Mouse (Mus musculus): ENCODE results near the gene Ccdc91. TPM values are rescaled to one million over a fixed set of nuclear protein-coding genes. Genes with fewer than 3 reads are reported as not detected.

Gene Ccdc91
- polyA plus RNA-seq, 1 experiment from 2014 or later, result 34.5 TPM

DNA sequence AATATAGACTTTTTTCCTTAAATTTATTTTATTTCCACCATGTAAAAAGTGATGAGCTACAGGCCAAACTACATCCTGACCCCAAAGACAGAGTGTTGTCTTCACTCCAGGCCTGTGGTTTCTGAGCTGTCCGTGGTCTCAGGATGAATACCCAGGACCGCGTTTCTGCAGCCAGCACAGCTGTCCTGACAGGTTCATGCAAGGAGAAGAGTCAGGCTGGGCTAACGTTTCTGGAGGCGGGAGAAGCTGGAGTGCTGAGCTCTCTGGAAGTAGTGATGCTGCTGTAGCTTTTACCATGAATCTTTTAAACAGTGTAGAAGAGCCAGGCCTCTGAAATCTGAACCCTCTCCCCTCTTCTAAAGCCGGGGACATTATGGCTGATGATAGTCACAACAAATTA is 80.0 kb downstream of the Ccdc91 start:
- ATAC-seq, result no peak
- WGBS, result 80% methylated on average over 6 of the region's 6 CpGs
- H3K27ac ChIP-seq (ENCODE audit: low read length), result no peak overlapping the region

GRCm38 (mm10) chr6:147559316-147559715 is 83.7 kb downstream of the Ccdc91 start:
- Histone ChIP-seq H3K9ac (replicated peaks; ENCODE audit: low read depth, low read length) (no peak overlapping the region), H3K9me3 (ENCODE audit: control insufficient read depth, low read length) (no peaks in the 10 kb centered on the region), H3K27me3 (replicated peaks; ENCODE audit: control insufficient read depth, insufficient read depth, low read length) (no peaks in the 10 kb centered on the region), H3K36me3 (ENCODE audit: control insufficient read depth, insufficient read depth) (no peaks in the 10 kb centered on the region), H3K4me3 (replicated peaks; ENCODE audit: low read length) (no peak overlapping the region), H3K4me2 (ENCODE audit: low read length) (no peak overlapping the region), H3K4me1 (replicated peaks; ENCODE audit: control insufficient read depth, insufficient read depth, low read length) (no peaks in the 10 kb centered on the region), H3K27ac (ENCODE audit: low read length) (no peak overlapping the region)
- WGBS, result 74% methylated on average over 3 of the region's 3 CpGs
- no peak for ATAC-seq

More for the DNA sequence above, 80.0 kb downstream of the Ccdc91 start:
- Histone ChIP-seq H3K9ac (replicated peaks; ENCODE audit: low read depth, low read length) (no peak overlapping the region), H3K4me3 (replicated peaks; ENCODE audit: low read length) (no peak overlapping the region), H3K27me3 (replicated peaks; ENCODE audit: control insufficient read depth, insufficient read depth, low read length) (no peaks in the 10 kb centered on the region), H3K36me3 (ENCODE audit: control insufficient read depth, insufficient read depth) (no peaks in the 10 kb centered on the region), H3K9me3 (ENCODE audit: control insufficient read depth, low read length) (no peaks in the 10 kb centered on the region), H3K4me1 (replicated peaks; ENCODE audit: control insufficient read depth, insufficient read depth, low read length) (no peaks in the 10 kb centered on the region), H3K4me2 (ENCODE audit: low read length) (no peak overlapping the region)

DNA sequence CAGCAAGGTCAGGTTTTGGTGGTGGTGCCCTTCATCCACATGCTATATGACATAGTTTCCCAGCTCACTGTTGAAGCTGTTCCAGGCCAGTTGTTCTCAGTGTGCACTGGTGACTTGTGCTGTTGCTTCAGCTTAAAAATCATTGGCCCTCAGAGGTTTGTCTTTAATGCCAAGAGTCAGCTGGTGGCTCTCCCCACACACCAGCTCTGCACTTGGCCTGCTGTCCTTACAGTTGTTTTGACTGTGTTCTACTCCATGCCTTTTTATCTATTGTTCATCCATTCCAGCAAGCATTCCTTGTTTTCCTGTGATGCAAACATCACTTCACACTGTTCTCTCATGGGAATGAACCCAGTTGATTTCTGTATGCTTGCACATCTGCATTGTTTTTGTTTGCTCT is 84.8 kb downstream of the Ccdc91 start:
- H3K4me3 ChIP-seq (replicated peaks; ENCODE audit: low read length), result no peak overlapping the region
- ATAC-seq, result no peak
- H3K36me3 ChIP-seq (ENCODE audit: control insufficient read depth, insufficient read depth), result no peaks in the 10 kb centered on the region
- H3K4me2 ChIP-seq (ENCODE audit: low read length), result no peak overlapping the region
- no peaks in the 10 kb centered on the region for H3K4me1 ChIP-seq (replicated peaks; ENCODE audit: control insufficient read depth, insufficient read depth, low read length)
- H3K27ac ChIP-seq (ENCODE audit: low read length), result no peak overlapping the region
- H3K9me3 ChIP-seq (ENCODE audit: control insufficient read depth, low read length), result no peaks in the 10 kb centered on the region
- H3K27me3 ChIP-seq (replicated peaks; ENCODE audit: control insufficient read depth, insufficient read depth, low read length), result no peaks in the 10 kb centered on the region
- H3K9ac ChIP-seq (replicated peaks; ENCODE audit: low read depth, low read length), result no peak overlapping the region

DNA sequence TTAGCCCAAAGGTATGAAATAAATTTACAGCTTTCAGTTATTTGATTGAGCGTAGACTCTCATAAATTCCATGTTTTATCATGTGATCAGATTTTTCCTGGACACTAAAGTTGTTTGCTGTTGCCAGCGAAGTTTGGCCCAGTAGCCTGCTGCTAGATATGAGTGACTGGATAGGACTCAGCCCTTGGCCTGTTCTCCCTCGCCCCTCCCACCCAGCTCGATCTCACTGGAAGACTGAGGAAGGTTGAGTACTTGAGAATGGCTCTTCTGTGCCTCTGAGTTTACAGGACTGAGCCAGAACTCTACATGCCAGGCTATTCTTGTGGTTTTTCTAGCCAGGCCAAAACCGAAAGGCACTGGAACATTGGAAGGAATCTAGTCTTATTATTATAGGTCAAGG is 93.6 kb downstream of the Ccdc91 start:
- Histone ChIP-seq H3K4me2 (ENCODE audit: low read length) (no peak overlapping the region), H3K27ac (ENCODE audit: low read length) (no peak overlapping the region), H3K9ac (replicated peaks; ENCODE audit: low read depth, low read length) (no peak overlapping the region), H3K27me3 (replicated peaks; ENCODE audit: control insufficient read depth, insufficient read depth, low read length) (no peaks in the 10 kb centered on the region), H3K4me1 (replicated peaks; ENCODE audit: control insufficient read depth, insufficient read depth, low read length) (no peaks in the 10 kb centered on the region), H3K36me3 (ENCODE audit: control insufficient read depth, insufficient read depth) (no peaks in the 10 kb centered on the region), H3K9me3 (ENCODE audit: control insufficient read depth, low read length) (no peaks in the 10 kb centered on the region), H3K4me3 (replicated peaks; ENCODE audit: low read length) (no peak overlapping the region)
- 87% methylated on average over 5 of the region's 5 CpGs for WGBS
- no peak for ATAC-seq

DNA sequence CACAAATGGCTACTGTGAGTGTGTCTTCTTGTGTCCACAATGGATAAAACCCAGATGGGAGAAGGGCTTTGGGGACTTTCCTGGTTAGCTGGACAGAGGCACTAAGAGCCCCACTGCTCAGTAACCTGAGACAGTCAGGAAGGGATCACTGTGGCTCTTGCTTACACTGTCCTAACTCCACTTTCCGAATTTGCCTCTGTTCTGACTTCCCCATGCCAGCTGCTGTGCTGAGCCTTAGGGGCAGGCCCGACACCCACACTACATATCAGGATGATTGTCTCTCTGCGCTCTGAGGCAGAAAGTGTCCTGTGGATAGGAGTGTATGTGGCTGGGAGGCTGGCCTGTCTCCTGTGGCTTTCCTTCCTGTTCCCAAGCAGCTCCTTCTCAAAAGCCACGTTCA is 97.5 kb downstream of the Ccdc91 start:
- Histone ChIP-seq H3K4me1 (replicated peaks; ENCODE audit: control insufficient read depth, insufficient read depth, low read length) (0 out of 2 replicates have a peak, but pooled peaks cover 3% of the 10 kb centered on the region), H3K9ac (replicated peaks; ENCODE audit: low read depth, low read length) (no peak overlapping the region), H3K9me3 (ENCODE audit: control insufficient read depth, low read length) (no peaks in the 10 kb centered on the region), H3K4me3 (replicated peaks; ENCODE audit: low read length) (no peak overlapping the region), H3K4me2 (ENCODE audit: low read length) (no peak overlapping the region), H3K27me3 (replicated peaks; ENCODE audit: control insufficient read depth, insufficient read depth, low read length) (no peaks in the 10 kb centered on the region), H3K36me3 (ENCODE audit: control insufficient read depth, insufficient read depth) (no peaks in the 10 kb centered on the region), H3K27ac (ENCODE audit: low read length) (no peak overlapping the region)
- no peak for ATAC-seq
- WGBS, result 75% methylated on average over 4 of the region's 4 CpGs

GRCm38 (mm10) chr6:147574454-147575182 is 99.0 kb downstream of the Ccdc91 start:
- ATAC-seq, result peak; percentile 23; the same call in 1 of the 2 replicates
- Histone ChIP-seq H3K27ac (ENCODE audit: low read length) (no peak overlapping the region), H3K9me3 (ENCODE audit: control insufficient read depth, low read length) (no peaks in the 10 kb centered on the region)

DNA sequence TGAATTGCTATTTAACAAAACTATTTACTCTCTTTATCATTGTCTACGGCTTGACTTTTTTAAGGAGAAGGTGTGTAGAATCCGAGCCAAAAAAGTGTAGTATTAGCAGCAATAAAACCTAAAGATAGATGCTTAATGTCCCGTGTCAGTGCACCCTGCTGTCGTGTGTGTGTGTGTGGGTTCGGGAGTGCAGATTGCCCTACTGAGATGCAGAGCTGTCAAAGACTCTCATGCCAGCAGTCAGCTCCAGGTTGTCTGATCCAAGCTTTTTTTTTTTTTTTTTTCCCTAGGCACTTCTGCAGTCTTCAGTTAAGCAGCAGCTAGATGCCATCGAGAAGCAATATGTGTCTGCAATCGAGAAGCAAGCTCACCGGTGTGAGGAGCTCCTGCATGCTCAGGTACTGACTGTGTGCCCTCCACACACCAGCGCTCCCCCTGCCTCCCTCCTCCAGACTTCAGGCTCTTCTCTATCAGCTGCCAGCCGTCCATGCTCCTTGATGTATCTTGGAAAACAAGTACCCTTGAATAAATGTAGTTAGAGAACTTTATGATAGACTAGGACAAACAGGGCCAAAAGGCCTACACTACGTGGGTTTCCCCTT is 99.7 kb downstream of the Ccdc91 start:
- WGBS, result 62% methylated on average over 11 of the region's 11 CpGs
- H3K9ac ChIP-seq (replicated peaks; ENCODE audit: low read depth, low read length), result no peak overlapping the region

More at GRCm38 (mm10) chr6:147574454-147575182, 99.0 kb downstream of the Ccdc91 start:
- H3K4me1 ChIP-seq (replicated peaks; ENCODE audit: control insufficient read depth, insufficient read depth, low read length), result 0 out of 2 replicates have a peak, but pooled peaks cover 3% of the 10 kb centered on the region
- 67% methylated on average over 5 of the region's 5 CpGs for WGBS
- H3K27me3 ChIP-seq (replicated peaks; ENCODE audit: control insufficient read depth, insufficient read depth, low read length), result no peaks in the 10 kb centered on the region
- H3K9ac ChIP-seq (replicated peaks; ENCODE audit: low read depth, low read length), result no peak overlapping the region
- H3K36me3 ChIP-seq (ENCODE audit: control insufficient read depth, insufficient read depth), result no peaks in the 10 kb centered on the region
- H3K4me3 ChIP-seq (replicated peaks; ENCODE audit: low read length), result no peak overlapping the region
- H3K4me2 ChIP-seq (ENCODE audit: low read length), result no peak overlapping the region

GRCm38 (mm10) chr6:147587675-147588074 is 112.0 kb downstream of the Ccdc91 start:
- H3K4me1 ChIP-seq (replicated peaks; ENCODE audit: control insufficient read depth, insufficient read depth, low read length), result no peaks in the 10 kb centered on the region
- no peak overlapping the region for H3K27ac ChIP-seq (ENCODE audit: low read length)
- no peak for ATAC-seq
- H3K4me2 ChIP-seq (ENCODE audit: low read length), result no peak overlapping the region
- no peaks in the 10 kb centered on the region for H3K9me3 ChIP-seq (ENCODE audit: control insufficient read depth, low read length)
- H3K27me3 ChIP-seq (replicated peaks; ENCODE audit: control insufficient read depth, insufficient read depth, low read length), result no peaks in the 10 kb centered on the region
- no peak overlapping the region for H3K9ac ChIP-seq (replicated peaks; ENCODE audit: low read depth, low read length)
- 70% methylated on average over 3 of the region's 3 CpGs for WGBS
- H3K36me3 ChIP-seq (ENCODE audit: control insufficient read depth, insufficient read depth), result no peaks in the 10 kb centered on the region
- H3K4me3 ChIP-seq (replicated peaks; ENCODE audit: low read length), result no peak overlapping the region

More for the DNA sequence above, 99.7 kb downstream of the Ccdc91 start:
- Histone ChIP-seq H3K36me3 (ENCODE audit: control insufficient read depth, insufficient read depth) (no peaks in the 10 kb centered on the region), H3K9me3 (ENCODE audit: control insufficient read depth, low read length) (no peaks in the 10 kb centered on the region), H3K4me1 (replicated peaks; ENCODE audit: control insufficient read depth, insufficient read depth, low read length) (0 out of 2 replicates have a peak, but pooled peaks cover 3% of the 10 kb centered on the region), H3K4me3 (replicated peaks; ENCODE audit: low read length) (no peak overlapping the region), H3K27me3 (replicated peaks; ENCODE audit: control insufficient read depth, insufficient read depth, low read length) (no peaks in the 10 kb centered on the region), H3K27ac (ENCODE audit: low read length) (no peak overlapping the region), H3K4me2 (ENCODE audit: low read length) (no peak overlapping the region)
- ATAC-seq, result no peak

DNA sequence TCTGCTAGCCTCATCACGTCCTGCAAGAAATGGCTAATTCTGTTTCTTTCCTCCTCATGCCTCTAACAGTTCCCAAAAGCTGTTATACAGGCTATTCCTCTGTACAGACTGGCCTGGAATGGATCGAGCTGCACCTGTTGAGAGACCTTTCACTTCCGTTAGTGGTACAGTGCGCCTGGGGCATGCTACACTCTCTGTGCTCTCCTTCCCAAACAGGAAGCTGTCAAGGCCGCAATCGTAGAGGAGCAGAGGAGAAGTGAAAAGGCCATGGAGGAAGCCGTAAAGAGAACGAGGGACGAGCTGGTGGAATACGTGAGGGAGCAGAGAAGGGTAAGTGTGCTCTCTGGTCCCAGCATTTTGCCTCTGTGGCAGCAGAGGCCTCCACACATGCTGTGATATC is 131.0 kb downstream of the Ccdc91 start:
- 80% methylated on average over 10 of the region's 10 CpGs for WGBS
- no peaks in the 10 kb centered on the region for H3K4me1 ChIP-seq (replicated peaks; ENCODE audit: control insufficient read depth, insufficient read depth, low read length)
- no peaks in the 10 kb centered on the region for H3K36me3 ChIP-seq (ENCODE audit: control insufficient read depth, insufficient read depth)
- H3K27me3 ChIP-seq (replicated peaks; ENCODE audit: control insufficient read depth, insufficient read depth, low read length), result no peaks in the 10 kb centered on the region
- no peak overlapping the region for H3K9ac ChIP-seq (replicated peaks; ENCODE audit: low read depth, low read length)
- no peaks in the 10 kb centered on the region for H3K9me3 ChIP-seq (ENCODE audit: control insufficient read depth, low read length)
- no peak overlapping the region for H3K27ac ChIP-seq (ENCODE audit: low read length)
- ATAC-seq, result no peak
- no peak overlapping the region for H3K4me2 ChIP-seq (ENCODE audit: low read length)
- no peak overlapping the region for H3K4me3 ChIP-seq (replicated peaks; ENCODE audit: low read length)
